Comparison of ENCODE assay signal across 9 mouse cellular contexts in genomic region chr9:15238297-15238990, GRCm38 (mm10). TPM values are rescaled to one million over a fixed set of nuclear protein-coding genes. Genes with fewer than 3 reads are reported as not detected.
DNase-seq lines count a peak whose midpoint lies in the region; ATAC-seq and TF ChIP-seq lines count a peak whose summit lies in the region.
"Had no signal": no experiment of that assay in that cellular context is flagged by ENCODE, and none has a peak within 500 bp of the region (broad histone marks: within the 10 kb centered on the region; RNA-seq: fewer than 3 reads in every experiment).

No protein-coding gene starts in this region.

- peak overlapping the region; percentile 65; the same call in 1 of the 2 replicates for H3K4me3 ChIP-seq in liver, adult 2 months (ENCODE audit: insufficient read depth, low read depth, low read length)
- peak overlapping the region; percentile 52 for H3K4me3 ChIP-seq in intestine, postnatal 0 days (ENCODE audit: low read depth, low read length)
- peak overlapping the region; percentile 49 for H3K4me3 ChIP-seq in neural tube, embryonic 14.5 days (ENCODE audit: low read depth, low read length)

- TF ChIP-seq POLR2A in liver, adult 2 months (IDR thresholded peaks at IDR 0.05; ENCODE audit: extremely low read depth, insufficient read depth, low read length) = no peak

- no peaks in the 10 kb centered on the region for H3K4me1 ChIP-seq in liver, adult 2 months (ENCODE audit: control insufficient read depth, insufficient read depth, low read length)
- H3K4me1 ChIP-seq in intestine, postnatal 0 days (replicated peaks; ENCODE audit: control insufficient read depth, insufficient read depth, low read length) = peaks cover 6% of the 10 kb centered on the region; the same call in 1 of the 2 replicates
- H3K4me1 ChIP-seq in neural tube, embryonic 14.5 days (ENCODE audit: control insufficient read depth, insufficient read depth, low read length) = no peaks in the 10 kb centered on the region

- no peaks in the 10 kb centered on the region for H3K9me3 ChIP-seq in intestine, postnatal 0 days (ENCODE audit: control insufficient read depth)
- H3K9me3 ChIP-seq in neural tube, embryonic 14.5 days (ENCODE audit: control insufficient read depth, low read length) = no peaks in the 10 kb centered on the region

- no peak for DNase-seq in liver, adult 2 months (ENCODE audit: extremely low read depth, low read depth, low spot score)
- no peak for DNase-seq in liver
- DNase-seq in fibroblast of lung, adult 2 months (ENCODE audit: low read depth) = peak; percentile 6
- no peak for DNase-seq in right cerebral cortex, adult 2 months (ENCODE audit: low spot score in 2 of 2)
- no peak for DNase-seq in adrenal gland, postnatal 25 days
- no peak for DNase-seq in right cerebral cortex, postnatal 14 days
- DNase-seq: spleen, adult 18-20 months had no signal

- 74% methylated on average over 16 of the region's 16 CpGs for WGBS in liver, adult 2 months
- 47% methylated on average over 16 of the region's 16 CpGs for WGBS in intestine, postnatal 0 days
- 59% methylated on average over 16 of the region's 16 CpGs for WGBS in neural tube, embryonic 14.5 days

- peak overlapping the region; percentile 92 for H3K4me2 ChIP-seq in intestine, postnatal 0 days (replicated peaks; ENCODE audit: low read depth)
- H3K4me2 ChIP-seq in neural tube, embryonic 14.5 days (ENCODE audit: low read depth, low read length) = peak overlapping the region; percentile 91

- H3K36me3 ChIP-seq in liver, adult 2 months (ENCODE audit: control insufficient read depth, insufficient read depth, low read length) = no peaks in the 10 kb centered on the region
- H3K36me3 ChIP-seq in intestine, postnatal 0 days (ENCODE audit: control insufficient read depth, insufficient read depth) = no peaks in the 10 kb centered on the region
- H3K36me3 ChIP-seq in neural tube, embryonic 14.5 days (ENCODE audit: control insufficient read depth, insufficient read depth, low read length) = no peaks in the 10 kb centered on the region

- no peak overlapping the region for H3K27ac ChIP-seq in liver, adult 2 months (replicated peaks; ENCODE audit: insufficient read depth, low read depth, low read length)
- peak overlapping the region; percentile 42; the same call in 1 of the 2 replicates for H3K27ac ChIP-seq in intestine, postnatal 0 days (ENCODE audit: low read depth, low read length)
- peak overlapping the region; percentile 70; the same call in 1 of the 2 replicates for H3K27ac ChIP-seq in neural tube, embryonic 14.5 days (ENCODE audit: low read depth, low read length)

- ATAC-seq in intestine, postnatal 0 days = peak; percentile 12; the same call in 1 of the 2 replicates
- ATAC-seq in neural tube, embryonic 14.5 days (ENCODE audit: low read depth) = peak; percentile 54

- H3K9ac ChIP-seq in liver, adult 2 months (ENCODE audit: low read depth, low read length) = no peak overlapping the region
- H3K9ac ChIP-seq in intestine, postnatal 0 days (ENCODE audit: low read depth, low read length) = no peak overlapping the region; the same call in 1 of the 2 replicates
- H3K9ac ChIP-seq in neural tube, embryonic 14.5 days (replicated peaks; ENCODE audit: low read depth, low read length) = peak overlapping the region; percentile 68

- TF ChIP-seq CTCF in liver, adult 2 months (IDR thresholded peaks at IDR 0.05; ENCODE audit: low read depth, low read length) = no peak
- 0 out of 2 replicates have a peak, but pooled peaks have one; percentile 2 for TF ChIP-seq CTCF in intestine, postnatal 0 days (IDR thresholded peaks at IDR 0.05; ENCODE audit: low read depth)

- H3K27me3 ChIP-seq in liver, adult 2 months (ENCODE audit: control insufficient read depth, insufficient read depth, low read length) = no peaks in the 10 kb centered on the region
- no peaks in the 10 kb centered on the region for H3K27me3 ChIP-seq in intestine, postnatal 0 days (replicated peaks; ENCODE audit: control insufficient read depth, insufficient read depth, low read length)
- H3K27me3 ChIP-seq in neural tube, embryonic 14.5 days (ENCODE audit: control insufficient read depth, insufficient read depth, low read length) = no peaks in the 10 kb centered on the region

- no peaks in the 10 kb centered on the region for H3K79me2 ChIP-seq in liver, adult 2 months (ENCODE audit: control insufficient read depth, insufficient read depth, low read length)

RNA-seq across cellular contexts. Expression of gene Vstm5, which starts 0.4 kb away (rescaled TPM):
- 0.07 and 0.09 TPM in 2 replicates for total RNA-seq in liver, adult 2 months (2014; rRNA removed)
- 0.15 and 0.24 TPM in 2 replicates for polyA plus RNA-seq in liver, adult 2 months (2012; rRNA removed)
- polyA plus RNA-seq in intestine, postnatal 0 days (2015; fragmentation: Nextera tagmentation; extraction: Ambion mirVana) = 4.4 TPM in 2 replicates
- polyA plus RNA-seq in neural tube, embryonic 14.5 days (2014; fragmentation: Nextera tagmentation; extraction: Ambion mirVana) = 32.9 and 41.8 TPM in 2 replicates
- total RNA-seq in adrenal gland, postnatal 25 days (2021) = 1.0 TPM in 1 of 2 replicates, not detected in the other

RNA-seq across cellular contexts. Expression of gene Med17, which starts 41.3 kb away (rescaled TPM):
- 8.5 and 10.7 TPM in 2 replicates for total RNA-seq in liver, adult 2 months (2014; rRNA removed)
- polyA plus RNA-seq in liver, adult 2 months (2012; rRNA removed) = 12.6 and 12.9 TPM in 2 replicates
- 18.1 and 20.4 TPM in 2 replicates for polyA plus RNA-seq in intestine, postnatal 0 days (2015; fragmentation: Nextera tagmentation; extraction: Ambion mirVana)
- 33.0 and 41.8 TPM in 2 replicates for polyA plus RNA-seq in neural tube, embryonic 14.5 days (2014; fragmentation: Nextera tagmentation; extraction: Ambion mirVana)
- total RNA-seq in adrenal gland, postnatal 25 days (2021) = 21.8 and 43.0 TPM in 2 replicates
